Mouse (Mus musculus) hindbrain, embryonic 16.5 days (tissue): ENCODE results near the gene Arhgef3. TPM values are rescaled to one million over a fixed set of nuclear protein-coding genes. Genes with fewer than 3 reads are reported as not detected.

Experiments
- ATAC-seq: fragments of 200-750 bp; cut with Nextera tagmentation; 2 replicates; pipeline ENCODE4 v1.8.0; 2017; ENCODE audit warnings: moderate TSS enrichment, moderate library complexity
- H3K27ac ChIP-seq: fragments of 300-500 bp; sonication (generic); 2 replicates; pipeline ENCODE4 v1.5.1; 2014; ENCODE audit warnings: low read depth, mild to moderate bottlenecking, control low read depth, low read length, moderate library complexity
- H3K27me3 ChIP-seq: fragments of 300-500 bp; sonication (generic); replicated peaks from 2 replicates; pipeline ENCODE4 v1.6.1; 2014; ENCODE audit warnings: low read length; ENCODE audit not compliant: control insufficient read depth, insufficient read depth
- H3K36me3 ChIP-seq: fragments of 300-500 bp; sonication (generic); 2 replicates; pipeline ENCODE4 v1.6.1; 2014; ENCODE audit warnings: mild to moderate bottlenecking, low read length, moderate library complexity, mixed read lengths; ENCODE audit not compliant: control insufficient read depth, insufficient read depth
- H3K4me1 ChIP-seq: fragments of 300-500 bp; sonication (generic); 2 replicates; pipeline ENCODE4 v1.6.1; 2014; ENCODE audit warnings: low read depth, low read length; ENCODE audit not compliant: control insufficient read depth, insufficient read depth
- H3K4me2 ChIP-seq: fragments of 300-500 bp; sonication (generic); 2 replicates; pipeline ENCODE4 v1.6.1; 2014; ENCODE audit warnings: mild to moderate bottlenecking, low read length, control low read depth, moderate library complexity
- H3K4me3 ChIP-seq: fragments of 300-500 bp; sonication (generic); 2 replicates; pipeline ENCODE4 v1.5.1; 2014; ENCODE audit warnings: mild to moderate bottlenecking, low read length, control low read depth, moderate library complexity
- H3K9ac ChIP-seq: fragments of 300-500 bp; sonication (generic); 2 replicates; pipeline ENCODE4 v1.6.1; 2014; ENCODE audit warnings: low read depth, mild to moderate bottlenecking, control low read depth, low read length, moderate library complexity
- H3K9me3 ChIP-seq: fragments of 300-500 bp; sonication (generic); 2 replicates; pipeline ENCODE4 v1.6.1; 2014; ENCODE audit warnings: mild to moderate bottlenecking, low read length, moderate library complexity; ENCODE audit not compliant: control insufficient read depth
- WGBS: fragments of 180-500 bp; shearing (Covaris S2); extraction: QIAGEN DNeasy Blood & Tissue Kit; methylation state at CpG from one replicate; pipeline ENCODE4 v1.1.7; 2014; 5-methylcytosine and 5-hydroxymethylcytosine counted together
- polyA plus RNA-seq: library from polyadenylated mRNA; unstranded; fragments of >200 nt; fragmentation: Nextera tagmentation; extraction: Ambion mirVana; gene quantifications from 2 replicates; pipeline ENCODE4 v1.2.1, GENCODE M21; 2015

The Arhgef3 gene
- polyA plus RNA-seq, 1 experiment from 2014 or later, result 18.4 TPM

DNA sequence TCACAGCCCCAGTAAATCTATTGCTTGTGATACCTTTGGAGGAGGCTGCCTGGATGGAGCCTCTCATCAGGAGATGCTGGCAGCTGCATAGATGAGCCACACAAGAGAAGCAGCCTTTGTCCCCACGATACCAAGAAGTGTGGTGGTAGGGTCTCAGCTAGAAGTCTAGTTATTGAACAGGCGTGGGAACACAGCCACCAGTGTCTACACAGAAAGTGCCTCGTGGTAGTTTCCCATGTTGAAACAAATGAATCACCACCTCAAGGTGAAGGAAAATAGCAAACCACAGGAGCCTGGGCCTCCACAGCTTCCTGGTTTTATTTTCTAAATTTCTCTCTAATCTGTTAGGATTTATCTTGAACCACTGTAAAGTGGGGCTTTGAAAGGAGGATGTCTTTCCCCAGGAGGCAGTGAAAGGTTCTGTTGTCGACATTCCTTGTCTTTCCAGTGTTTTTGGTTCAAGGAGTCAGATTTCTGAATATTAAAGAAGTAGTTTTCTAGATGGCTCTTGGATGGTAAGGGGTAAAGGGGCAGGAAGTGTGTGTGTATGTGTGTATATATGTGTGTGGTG is 119.7 kb downstream of the Arhgef3 start:
- no peak for ATAC-seq
- H3K27ac ChIP-seq, result no peak overlapping the region
- WGBS, result 63% methylated on average over 4 of the region's 4 CpGs
- H3K9ac ChIP-seq, result no peak overlapping the region
- H3K9me3 ChIP-seq, result no peaks in the 10 kb centered on the region
- H3K27me3 ChIP-seq, result no peaks in the 10 kb centered on the region
- no peak overlapping the region for H3K4me2 ChIP-seq
- peaks cover 5% of the 10 kb centered on the region; the same call in 1 of the 2 replicates for H3K4me1 ChIP-seq
- H3K36me3 ChIP-seq, result no peaks in the 10 kb centered on the region
- H3K4me3 ChIP-seq, result no peak overlapping the region

DNA sequence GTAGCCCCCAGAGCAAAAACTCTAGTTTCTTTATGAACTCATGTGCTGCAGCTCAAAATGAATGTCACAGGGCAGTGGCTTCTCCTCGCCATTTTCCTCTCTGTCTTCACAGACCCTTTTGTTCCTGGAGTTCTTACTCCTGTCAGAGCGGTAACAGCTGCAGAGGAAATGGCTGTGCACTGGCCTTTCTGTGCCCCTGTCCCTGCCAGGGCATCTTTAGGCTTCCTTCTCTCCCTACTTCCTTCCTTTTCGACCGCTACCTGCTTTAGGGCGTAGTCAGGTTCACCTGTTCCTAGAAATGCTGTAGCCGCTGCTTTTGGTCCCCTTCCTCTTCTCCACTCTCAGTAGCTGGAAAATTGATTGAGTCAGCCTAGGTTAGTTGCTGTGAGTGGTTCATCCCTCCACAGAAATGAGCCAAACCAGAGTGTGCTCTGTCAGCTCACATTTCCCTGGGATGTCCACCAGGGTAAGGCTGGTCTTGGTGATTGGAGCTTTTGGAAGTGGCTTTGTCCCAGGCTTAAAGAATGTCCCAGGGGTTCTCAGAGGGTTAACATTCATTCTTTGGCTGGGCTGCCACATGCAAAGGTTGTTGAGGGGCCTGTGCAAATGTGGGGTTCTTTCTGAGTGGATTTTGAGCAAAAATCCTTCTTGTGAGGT is 121.3 kb downstream of the Arhgef3 start:
- Histone ChIP-seq H3K36me3 (no peaks in the 10 kb centered on the region), H3K27ac (no peak overlapping the region), H3K9ac (no peak overlapping the region), H3K27me3 (no peaks in the 10 kb centered on the region), H3K4me3 (no peak overlapping the region), H3K4me1 (no peaks in the 10 kb centered on the region; the same call in 1 of the 2 replicates), H3K4me2 (no peak overlapping the region), H3K9me3 (no peaks in the 10 kb centered on the region)
- WGBS, result 72% methylated on average over 6 of the region's 6 CpGs
- ATAC-seq, result no peak

DNA sequence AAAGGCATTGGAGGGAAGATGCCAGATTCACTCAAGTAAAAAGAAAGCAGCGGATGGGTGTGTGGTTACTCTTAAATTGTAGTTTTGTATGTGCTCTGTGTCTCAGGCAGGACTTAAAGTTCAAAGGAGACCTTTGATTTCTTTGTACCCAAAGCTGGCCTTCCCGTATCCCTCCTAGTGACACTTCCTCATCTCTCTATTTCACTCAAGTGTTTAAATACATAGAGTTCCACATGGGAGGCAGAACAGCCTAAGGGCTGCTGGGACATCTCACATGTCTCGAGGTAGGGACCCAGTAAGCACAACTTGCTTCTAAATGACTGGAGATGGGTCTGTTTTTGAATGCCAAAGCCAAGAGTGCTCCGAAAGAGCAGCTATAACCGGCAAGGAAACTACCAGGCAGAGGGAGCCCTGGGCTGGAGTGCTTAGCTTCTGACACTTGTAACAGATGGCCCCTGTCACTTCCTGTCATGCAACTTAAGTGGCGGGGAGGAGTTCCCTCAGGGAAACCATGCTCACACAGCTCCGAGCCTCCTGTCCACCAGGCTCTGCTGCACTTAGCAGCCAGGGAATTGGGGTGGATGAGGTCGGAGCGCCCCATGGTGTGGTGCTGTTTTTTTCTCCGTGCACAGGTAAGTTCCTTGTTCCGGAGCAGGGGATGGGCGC is 123.0 kb downstream of the Arhgef3 start:
- Histone ChIP-seq H3K4me3 (no peak overlapping the region), H3K4me2 (peak overlapping the region; percentile 20), H3K27ac (no peak overlapping the region), H3K9me3 (no peaks in the 10 kb centered on the region), H3K4me1 (no peaks in the 10 kb centered on the region; the same call in 1 of the 2 replicates), H3K36me3 (no peaks in the 10 kb centered on the region), H3K9ac (no peak overlapping the region), H3K27me3 (no peaks in the 10 kb centered on the region)
- no peak for ATAC-seq
- WGBS, result 67% methylated on average over 12 of the region's 12 CpGs

DNA sequence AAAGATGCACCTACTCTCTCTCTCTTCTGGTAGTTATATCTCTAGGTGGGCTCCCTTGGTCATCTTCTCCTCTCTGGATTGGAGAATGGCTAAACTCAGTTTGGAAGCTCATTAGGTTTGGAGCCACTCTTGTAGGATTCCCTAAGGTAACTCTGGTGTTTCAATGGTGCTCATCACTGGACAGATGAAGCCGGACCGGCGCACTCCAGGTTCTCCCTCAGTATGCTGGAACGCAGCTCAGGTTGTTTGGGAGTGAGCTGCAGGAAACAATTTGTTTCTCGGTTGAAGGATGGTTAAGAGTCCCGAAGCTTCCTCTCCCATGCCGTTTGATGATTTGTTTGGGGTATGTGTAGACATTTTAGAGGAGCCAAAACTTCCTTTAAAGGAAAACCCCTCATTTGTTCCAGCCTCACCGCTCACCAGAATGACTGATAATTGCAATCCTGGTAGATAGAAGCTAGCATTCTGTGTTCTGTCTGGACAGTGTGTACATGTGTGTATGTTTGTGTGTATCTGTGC is 124.0 kb downstream of the Arhgef3 start:
- H3K4me2 ChIP-seq, result no peak overlapping the region
- H3K9me3 ChIP-seq, result no peaks in the 10 kb centered on the region
- H3K36me3 ChIP-seq, result no peaks in the 10 kb centered on the region
- ATAC-seq, result no peak
- no peak overlapping the region for H3K4me3 ChIP-seq
- no peaks in the 10 kb centered on the region; the same call in 1 of the 2 replicates for H3K4me1 ChIP-seq
- no peak overlapping the region for H3K27ac ChIP-seq
- no peak overlapping the region for H3K9ac ChIP-seq
- H3K27me3 ChIP-seq, result no peaks in the 10 kb centered on the region
- WGBS, result 91% methylated on average over 8 of the region's 8 CpGs

DNA sequence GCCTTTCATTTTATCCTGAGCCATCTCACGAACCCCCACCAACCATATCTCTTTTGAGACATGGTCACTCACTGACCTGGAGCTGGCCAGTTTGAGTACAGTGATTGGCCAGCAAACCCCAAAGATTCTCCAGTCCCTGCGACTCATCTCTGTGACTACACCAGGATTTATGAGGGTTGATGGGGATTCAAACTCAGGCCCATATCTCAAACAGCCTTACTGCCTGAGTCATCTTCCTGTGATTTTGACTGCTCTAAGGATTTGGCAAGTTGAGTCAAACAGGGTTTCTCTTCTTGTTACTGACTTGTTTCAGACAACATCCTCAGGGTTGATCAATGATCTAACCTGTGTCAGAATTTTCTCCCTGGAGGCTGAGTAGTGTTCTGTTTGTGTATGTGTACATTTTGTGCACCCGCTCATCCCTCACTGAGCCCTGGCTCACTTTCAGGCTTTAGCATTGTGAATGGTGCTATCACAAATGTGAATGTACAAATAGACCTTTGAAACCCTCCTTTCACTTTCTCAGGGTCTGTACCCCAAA is 124.9 kb downstream of the Arhgef3 start:
- Histone ChIP-seq H3K36me3 (no peaks in the 10 kb centered on the region), H3K9ac (no peak overlapping the region), H3K9me3 (no peaks in the 10 kb centered on the region), H3K4me2 (no peak overlapping the region), H3K27me3 (no peaks in the 10 kb centered on the region), H3K27ac (no peak overlapping the region), H3K4me3 (no peak overlapping the region), H3K4me1 (no peaks in the 10 kb centered on the region; the same call in 1 of the 2 replicates)
- no peak for ATAC-seq
- WGBS, result 93% methylated on average over 3 of the region's 3 CpGs

DNA sequence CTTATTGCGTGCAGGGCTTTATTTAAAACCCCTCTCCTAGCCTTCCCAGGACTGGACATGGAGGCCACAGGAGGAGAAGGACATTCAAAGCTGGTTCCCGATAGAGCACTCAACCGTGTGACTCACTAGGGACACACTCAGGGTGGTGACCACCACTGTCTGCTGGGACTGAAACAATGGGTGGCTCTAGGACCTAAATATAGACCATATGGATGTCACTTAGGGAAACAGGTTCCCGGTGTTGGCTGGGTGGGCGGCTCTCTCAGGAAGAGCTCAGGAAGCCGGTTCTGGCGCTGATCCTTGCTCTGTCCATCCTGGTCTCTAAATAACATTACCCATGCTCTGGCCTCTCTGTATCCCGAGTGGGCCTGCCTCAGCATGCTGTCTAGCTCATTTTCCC is 127.6 kb downstream of the Arhgef3 start:
- no peak for ATAC-seq
- no peaks in the 10 kb centered on the region; the same call in 1 of the 2 replicates for H3K4me1 ChIP-seq
- no peak overlapping the region for H3K4me3 ChIP-seq
- no peaks in the 10 kb centered on the region for H3K36me3 ChIP-seq
- no peak overlapping the region for H3K9ac ChIP-seq
- H3K9me3 ChIP-seq, result no peaks in the 10 kb centered on the region
- H3K4me2 ChIP-seq, result no peak overlapping the region
- no peak overlapping the region for H3K27ac ChIP-seq
- 86% methylated on average over 8 of the region's 8 CpGs for whole genome bisulfite sequencing
- H3K27me3 ChIP-seq, result no peaks in the 10 kb centered on the region

DNA sequence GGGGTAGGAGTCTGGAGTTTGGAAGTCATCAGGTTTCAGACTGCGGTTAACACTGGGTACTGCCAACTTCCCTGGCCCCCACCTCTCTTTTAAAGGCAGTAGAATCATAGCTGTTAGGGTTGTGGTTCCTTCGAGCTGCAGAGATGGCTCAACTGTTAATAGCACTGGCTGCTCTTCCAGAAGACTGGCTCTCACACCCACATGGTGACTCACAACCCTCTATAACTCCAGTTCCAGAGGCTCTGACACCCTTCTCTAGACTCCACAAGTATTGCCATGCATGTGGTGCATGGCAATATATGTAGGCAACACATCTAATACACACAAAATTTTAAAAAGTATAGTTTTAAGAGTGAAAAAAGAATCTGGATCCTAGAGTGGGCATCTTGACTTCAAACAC is 128.1 kb downstream of the Arhgef3 start:
- ATAC-seq, result no peak
- WGBS, result 87% methylated on average over 2 of the region's 2 CpGs
- Histone ChIP-seq H3K36me3 (no peaks in the 10 kb centered on the region), H3K4me2 (no peak overlapping the region), H3K9me3 (no peaks in the 10 kb centered on the region), H3K27ac (no peak overlapping the region), H3K4me3 (no peak overlapping the region), H3K4me1 (no peaks in the 10 kb centered on the region; the same call in 1 of the 2 replicates), H3K27me3 (no peaks in the 10 kb centered on the region), H3K9ac (no peak overlapping the region)

DNA sequence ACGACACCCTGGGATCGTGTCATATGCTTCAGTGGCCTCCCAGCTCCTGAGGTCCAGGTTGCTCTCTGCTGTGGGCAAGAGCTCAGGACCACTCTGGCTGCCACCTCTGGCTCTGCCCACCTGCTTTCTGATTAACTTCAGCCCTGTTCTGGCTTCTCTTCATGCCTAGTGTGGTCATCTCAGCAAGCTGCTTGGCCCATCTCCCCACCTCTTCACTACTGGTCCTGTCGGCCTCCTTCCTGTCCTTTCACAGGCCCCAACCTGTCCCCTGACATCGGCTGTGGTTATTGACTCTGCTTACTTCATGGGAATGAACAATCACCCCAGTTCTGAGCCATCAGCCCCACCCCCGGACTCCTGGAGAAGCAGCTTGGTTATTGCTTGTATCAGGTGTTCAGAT is 128.9 kb downstream of the Arhgef3 start:
- Histone ChIP-seq H3K9ac (no peak overlapping the region), H3K27me3 (no peaks in the 10 kb centered on the region), H3K4me2 (no peak overlapping the region), H3K9me3 (no peaks in the 10 kb centered on the region), H3K4me1 (no peaks in the 10 kb centered on the region), H3K36me3 (no peaks in the 10 kb centered on the region), H3K4me3 (no peak overlapping the region), H3K27ac (no peak overlapping the region)
- 82% methylated on average over 5 of the region's 5 CpGs for WGBS
- no peak for ATAC-seq

DNA sequence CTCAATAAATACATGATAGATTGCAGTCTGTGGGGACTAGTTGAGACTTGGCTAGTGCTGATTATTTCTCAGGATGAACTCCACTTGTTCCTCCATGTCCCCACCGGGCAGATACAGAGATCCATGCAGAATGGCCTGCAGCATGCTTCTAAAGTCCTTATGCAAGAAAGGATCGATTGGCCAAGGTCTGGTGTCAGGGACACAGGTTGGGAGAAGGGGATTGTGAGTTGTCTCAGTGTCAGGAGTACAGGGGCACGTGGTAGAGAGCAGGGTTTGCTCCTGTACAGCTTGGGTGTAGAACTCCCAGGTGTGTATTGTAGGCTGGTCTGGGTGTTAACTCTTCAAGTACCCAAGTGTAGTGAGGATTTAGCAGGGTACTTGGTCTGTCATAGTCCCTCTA is 130.2 kb downstream of the Arhgef3 start:
- WGBS, result 74% methylated on average over 3 of the region's 3 CpGs
- no peaks in the 10 kb centered on the region for H3K9me3 ChIP-seq
- H3K9ac ChIP-seq, result no peak overlapping the region

More for the DNA sequence above, 130.2 kb downstream of the Arhgef3 start:
- H3K4me1 ChIP-seq, result no peaks in the 10 kb centered on the region
- H3K4me2 ChIP-seq, result no peak overlapping the region
- ATAC-seq, result no peak
- no peaks in the 10 kb centered on the region for H3K36me3 ChIP-seq
- no peaks in the 10 kb centered on the region for H3K27me3 ChIP-seq
- no peak overlapping the region for H3K27ac ChIP-seq
- no peak overlapping the region for H3K4me3 ChIP-seq
